Mouse (Mus musculus) urinary bladder, postnatal 36 days (tissue): Measurements from ENCODE around the gene Sft2d1.

Source experiments
- DNase-seq, 2 experiments: peaks; one replicate each; pipeline ENCODE4 v3.0.0; 2022; ENCODE audit warnings: low spot score in 2 of 2, mixed read lengths in 1 of 2

Gene Sft2d1

DNA sequence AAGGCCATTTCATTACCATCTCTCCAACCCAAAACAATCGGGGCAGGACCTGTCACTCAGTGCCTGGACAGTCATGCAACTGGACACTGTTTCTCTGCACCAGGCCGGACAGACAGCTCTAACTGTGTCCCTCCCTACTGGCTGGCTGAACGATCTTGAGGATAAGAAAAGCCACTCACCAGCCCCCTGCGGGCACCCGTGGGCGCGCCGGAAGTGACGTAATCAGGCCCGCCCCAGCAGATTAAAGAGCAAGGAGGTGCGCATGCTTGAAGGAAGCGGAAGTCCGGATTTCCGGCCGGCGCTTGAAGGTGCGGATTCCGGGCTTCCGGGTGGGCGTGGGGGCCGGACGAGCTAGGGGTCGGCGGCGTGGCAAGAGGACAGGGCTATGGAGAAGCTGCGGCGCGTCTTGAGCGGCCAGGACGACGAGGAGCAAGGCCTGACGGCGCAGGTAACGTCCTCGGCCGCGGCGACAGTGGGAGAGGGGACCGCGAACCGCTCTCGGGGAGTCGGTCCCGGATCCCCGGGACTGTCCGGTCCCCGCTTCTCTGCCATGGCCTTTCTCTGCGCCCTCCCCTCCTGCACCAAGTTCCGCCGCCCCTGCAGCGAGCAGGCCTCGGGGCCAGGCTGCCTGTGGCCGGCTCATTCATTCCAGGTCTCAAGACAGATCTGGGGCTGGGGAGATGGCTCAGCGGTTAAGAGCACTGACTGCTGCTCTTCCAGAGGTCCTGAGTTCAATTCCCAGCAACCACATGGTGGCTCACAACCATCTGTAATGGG lies at the start of gene Sft2d1:
TSS of gene Sft2d1 (plus strand) at position 265 of the 777 bp plus-strand sequence.
- DNase-seq: peak; percentile 94 to 96

DNA sequence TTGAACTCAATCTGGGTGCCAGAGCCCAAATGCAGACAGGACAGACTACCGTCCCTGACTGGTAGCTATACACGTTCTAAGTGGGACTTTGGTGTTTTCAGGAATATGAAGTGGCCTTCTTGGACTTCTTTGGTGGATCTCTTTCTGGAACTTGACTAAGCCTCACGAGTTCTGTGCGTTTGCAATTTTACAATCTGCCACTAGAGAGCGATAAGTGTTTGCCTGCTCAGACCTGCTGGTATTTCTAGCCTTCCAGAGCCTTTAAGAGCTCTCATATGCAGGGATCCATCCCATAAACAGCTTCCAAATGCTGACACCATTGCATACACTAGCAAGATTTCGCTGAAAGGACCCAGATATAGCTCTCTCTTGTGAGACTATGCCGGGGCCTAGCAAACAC lies 46.3 kb upstream of the Sft2d1 start:
- DNase-seq: peak; percentile 37 to 54

DNA sequence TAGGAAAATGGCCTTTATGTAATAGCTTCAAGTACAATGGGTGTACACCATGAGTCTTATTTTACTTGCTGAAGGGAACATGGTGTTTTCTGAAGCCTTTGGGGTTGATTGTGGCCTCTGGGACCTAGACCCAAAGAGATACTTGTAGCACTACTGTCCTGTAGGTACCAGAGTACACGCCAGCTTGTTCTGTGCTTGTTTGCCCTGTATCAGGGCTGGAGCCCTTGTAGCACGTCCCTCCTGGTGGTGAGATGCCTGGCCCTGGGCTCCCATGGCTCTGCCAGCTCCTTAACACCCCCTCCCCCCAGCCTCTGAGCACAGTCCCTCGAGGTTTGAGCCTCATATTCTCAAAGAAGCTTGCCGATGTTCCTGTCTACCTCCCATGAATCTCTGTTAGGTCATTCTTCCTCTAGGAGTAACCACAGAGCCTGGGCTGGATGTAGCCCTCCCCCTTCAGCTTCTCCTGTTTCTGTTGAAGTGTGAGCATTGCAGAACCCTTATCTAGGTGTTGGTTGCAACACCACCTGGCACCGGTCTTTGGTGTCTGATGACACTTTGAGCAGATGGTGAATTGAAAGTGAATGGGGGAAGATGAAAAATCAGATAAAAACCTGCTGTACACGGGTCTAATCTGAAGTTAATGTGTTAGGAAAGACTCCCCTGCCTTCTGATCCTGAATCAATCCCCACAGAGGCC lies 38.7 kb upstream of the Sft2d1 start:
- no peak for DNase-seq

DNA sequence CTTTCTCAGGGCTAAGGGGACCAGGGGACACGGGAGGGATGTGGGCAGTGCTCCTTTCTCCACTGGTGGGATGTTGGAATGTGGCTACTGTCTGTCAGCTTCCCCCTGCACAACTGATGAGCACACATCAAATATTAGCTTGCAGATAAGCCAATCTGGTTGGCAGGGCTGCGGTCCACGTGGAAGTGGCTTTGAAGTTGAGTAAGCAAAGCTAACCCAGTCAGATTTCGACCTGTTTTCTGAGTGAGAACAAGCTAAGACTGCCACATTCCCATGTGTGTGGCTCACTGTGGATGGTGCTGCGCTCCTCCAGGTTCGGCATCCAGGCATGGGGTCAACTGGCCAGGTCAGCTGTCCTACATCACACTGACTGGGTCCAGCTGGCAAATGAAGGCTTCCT lies 38.0 kb upstream of the Sft2d1 start:
- no peak for DNase-seq

DNA sequence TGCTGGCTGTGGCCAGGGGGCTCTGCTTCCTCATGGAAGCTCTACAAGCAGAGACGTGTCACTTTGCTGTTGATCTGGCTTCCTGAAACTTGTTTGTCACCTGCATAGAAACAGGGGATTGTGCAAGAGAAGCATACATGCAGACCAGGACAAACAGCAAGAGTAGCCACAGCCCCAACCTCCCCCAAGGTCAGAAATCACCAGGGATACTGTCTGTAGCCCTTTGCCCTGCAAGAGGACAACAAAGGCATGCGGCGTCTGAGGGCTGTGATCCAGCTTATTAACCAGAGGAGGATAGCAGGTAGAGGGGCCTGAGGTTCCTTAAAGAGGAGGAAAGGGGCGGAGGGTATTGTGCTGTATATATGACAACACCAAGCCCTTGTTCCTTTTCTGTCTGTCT lies 34.8 kb upstream of the Sft2d1 start:
- no peak for DNase-seq

DNA sequence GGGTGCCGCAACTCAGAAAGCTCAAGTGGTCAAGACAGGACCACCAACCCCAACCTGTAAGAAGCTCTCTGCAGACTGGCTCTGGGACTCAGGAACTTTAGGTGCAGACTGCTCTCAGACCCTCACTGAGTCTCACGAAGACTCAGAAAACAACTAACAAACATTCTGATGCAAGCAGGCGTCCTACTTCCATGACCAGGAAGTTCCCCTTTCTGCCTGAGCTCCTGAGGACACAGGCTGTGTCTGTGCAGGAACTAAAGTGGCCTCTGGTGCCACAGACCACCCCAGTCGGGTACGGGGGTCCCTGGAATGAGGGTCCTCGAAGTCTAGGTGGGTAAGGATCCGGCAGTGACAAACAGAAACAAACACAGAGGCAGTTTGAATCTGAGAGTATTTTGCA lies 34.2 kb upstream of the Sft2d1 start:
- no peak for DNase-seq

DNA sequence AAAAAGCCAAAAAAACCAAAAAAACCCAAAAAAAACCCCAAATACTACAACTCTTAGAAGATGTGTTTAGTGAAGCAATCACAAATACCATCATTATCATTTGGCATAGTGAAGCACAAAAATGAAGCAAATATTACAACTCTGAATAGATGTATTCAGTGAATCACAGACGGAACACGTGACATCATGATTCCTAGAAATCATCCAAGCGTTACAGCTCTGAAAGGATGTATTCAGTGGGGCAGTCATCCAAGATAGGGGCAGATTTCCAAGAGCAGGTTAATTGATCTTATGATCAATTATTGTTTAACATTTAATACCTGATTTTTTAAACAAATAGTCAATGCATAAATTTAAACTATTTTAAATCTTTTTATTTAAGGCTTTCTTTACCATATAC lies 33.6 kb upstream of the Sft2d1 start:
- no peak for DNase-seq

DNA sequence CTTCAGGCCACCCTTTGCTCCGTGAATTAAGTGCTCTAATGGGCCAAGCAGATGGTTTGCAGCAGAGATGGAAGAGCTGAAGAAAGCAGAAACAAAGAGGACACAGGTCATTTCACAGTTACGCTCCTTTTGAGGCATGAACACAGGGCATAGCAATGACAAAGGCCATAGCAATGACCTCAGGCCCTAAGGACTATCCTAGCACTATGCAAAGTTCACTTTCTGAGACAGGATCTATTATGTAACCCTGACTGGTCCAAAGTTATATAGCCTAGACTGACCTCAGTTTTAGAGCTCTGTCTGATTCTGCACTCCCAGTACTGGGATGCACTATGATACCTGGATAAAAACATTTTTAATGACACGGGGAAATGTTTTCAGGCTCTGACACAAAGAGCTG lies 32.5 kb upstream of the Sft2d1 start:
- no peak for DNase-seq

DNA sequence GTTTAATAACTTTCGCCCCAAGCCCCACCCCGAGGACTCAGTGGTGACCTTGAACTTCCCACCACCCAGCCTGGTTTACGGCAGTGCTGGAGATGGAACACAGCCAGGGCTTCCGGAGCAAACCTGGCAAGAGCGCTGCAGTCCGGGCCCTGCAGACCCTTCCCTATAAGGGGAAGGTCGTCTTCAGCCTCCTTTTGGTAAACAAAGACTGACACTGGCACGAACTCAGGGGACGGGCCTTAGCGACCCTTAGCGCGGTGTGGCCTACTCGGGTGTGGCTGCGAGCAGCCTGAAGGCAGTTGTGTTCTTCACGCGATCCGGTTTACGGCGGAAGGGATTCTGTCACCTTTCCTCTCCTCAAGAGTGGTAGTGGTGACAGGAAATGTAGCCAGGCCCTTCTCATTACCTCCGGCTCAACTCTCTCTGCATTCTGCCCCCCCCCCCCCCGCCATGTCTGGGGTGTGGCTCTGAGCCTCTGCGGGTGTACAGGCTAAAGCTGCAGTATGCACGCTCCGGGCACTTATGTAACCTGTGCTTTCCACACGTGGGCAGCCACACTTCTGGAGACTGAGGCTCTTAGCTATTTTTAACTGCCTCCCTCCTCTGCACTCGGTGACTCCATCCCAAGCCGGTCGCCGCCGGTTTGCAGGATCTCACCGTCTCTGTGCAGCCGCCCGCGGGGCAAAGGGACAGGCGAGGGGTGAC lies 27.9 kb upstream of the Sft2d1 start, which contains the start of gene Mpc1:
TSS of gene Mpc1 (plus strand) at position 84 of the 705 bp plus-strand sequence.
- DNase-seq: peak; percentile 37 to 73

DNA sequence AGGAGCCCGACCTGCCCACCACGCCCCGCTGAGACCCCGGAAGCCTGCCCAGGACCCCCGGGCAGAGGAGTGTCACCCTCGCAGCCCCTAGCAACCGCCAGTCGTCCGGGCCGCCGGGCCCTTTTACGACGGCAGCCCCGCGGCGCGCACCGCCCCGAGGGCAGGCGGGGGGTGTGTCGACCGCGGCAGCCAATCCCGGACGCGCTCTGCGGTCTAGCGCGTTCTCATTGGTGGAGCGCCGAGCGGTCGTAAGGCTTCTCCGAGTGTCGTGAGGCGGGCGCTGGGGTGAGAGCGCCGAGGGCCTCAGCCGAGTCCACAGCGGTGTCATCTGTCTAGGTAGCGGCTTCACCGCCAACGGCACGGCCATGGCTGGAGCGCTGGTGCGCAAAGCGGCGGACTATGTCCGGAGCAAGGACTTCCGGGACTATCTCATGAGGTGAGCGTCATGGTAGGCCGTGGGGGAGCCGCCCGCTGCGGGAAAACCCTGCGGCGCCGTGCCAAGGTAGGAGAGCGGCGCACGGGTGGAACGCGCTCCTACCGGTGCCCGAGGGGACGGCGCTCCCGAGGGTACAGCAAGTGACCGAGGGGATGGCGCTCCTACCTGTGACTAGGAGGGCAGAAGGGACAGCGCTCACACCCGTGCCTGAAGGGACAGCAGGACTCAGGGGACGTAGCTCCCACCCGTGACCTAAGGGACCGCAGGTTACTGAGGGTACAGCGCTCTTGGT lies 27.2 kb upstream of the Sft2d1 start:
- peak; percentile 92 to 95 for DNase-seq

DNA sequence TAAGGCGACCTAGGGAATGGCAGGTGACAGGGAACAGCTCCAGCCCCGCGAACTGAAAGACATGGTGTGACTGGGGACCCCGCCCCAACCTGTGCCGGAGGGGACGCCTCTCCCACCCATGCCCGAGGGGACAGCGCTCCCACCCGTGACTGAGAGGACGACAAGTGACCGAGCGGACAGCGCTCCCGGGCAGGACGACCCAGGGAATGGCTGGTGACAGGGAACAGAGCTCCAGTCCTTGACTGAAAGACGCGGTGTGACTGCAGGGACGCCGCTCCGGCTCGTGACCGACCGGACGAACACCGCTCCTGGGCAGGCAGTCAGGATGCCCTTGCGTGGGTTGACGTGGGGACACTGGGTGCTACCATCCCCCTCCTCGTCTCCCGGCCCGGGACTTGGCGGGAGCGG lies 26.6 kb upstream of the Sft2d1 start:
- DNase-seq: peak; percentile 23 to 32

DNA sequence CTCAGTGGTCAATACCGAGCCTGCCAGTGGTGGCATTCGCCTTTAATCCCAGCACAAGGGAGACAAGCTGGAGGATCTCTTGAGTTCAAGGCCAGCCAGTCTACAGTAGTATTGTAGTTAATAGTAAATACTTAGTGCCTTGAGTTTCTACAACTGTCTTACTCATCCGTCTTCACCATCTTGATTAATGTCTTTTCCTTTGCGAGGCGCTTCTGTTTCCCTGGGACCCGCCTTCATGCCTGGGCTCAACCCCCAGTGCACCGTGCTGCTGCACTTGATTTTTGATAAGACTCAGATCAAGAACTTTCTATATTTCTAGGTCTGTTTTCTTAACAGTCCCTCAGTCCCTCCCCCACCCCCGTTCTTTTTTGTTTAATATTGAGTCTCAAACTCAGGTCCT lies 25.8 kb upstream of the Sft2d1 start:
- DNase-seq: no peak

DNA sequence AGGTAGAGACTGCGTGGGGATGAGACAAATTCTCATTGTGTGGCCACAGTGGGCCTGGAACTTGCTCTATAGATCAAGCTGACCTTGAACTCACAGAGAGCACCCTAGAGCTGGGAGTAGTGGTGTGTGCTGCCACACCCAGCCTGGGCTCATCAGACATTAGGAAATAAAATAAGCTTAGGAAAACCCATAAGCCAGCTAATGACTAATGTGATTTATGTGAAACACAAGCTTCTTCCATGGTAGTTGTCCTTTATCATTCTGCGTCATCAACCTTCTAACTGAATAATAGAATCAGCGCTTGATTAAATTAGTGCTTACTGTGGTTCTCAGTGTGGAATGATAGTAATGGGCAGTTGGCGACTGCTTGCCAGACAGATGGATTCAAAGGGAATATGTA lies 23.9 kb upstream of the Sft2d1 start:
- DNase-seq: no peak

DNA sequence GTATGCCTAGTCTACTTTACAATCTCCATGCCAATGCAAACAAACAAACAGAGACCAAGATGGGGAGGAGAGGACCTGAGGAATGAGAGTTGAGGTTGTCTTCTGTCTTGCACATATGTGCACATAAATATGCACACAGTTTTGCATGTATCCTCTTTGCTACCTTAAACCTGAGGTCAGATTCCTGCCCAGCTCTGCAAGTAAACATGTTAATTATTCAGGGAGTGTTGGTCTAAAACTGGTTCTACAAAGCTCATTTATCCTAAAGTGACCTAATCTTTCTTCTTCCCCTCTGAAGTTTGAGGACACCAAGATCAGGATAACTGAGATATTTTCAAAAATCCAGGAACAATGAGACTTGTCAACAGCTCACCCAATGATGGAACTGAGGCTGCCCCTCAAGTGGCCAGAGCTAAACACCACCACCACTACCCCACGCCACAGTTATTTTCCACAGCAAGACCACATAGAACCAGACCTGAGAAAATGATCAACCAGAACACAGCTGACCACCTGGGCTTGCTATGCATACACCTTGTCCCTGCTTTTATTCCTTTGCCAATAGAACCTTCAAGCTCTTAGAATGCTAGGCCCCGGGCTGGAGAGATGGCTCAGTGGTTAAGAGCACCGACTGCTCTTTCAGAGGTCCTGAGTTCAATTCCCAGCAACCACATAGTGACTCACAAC lies 20.8 kb upstream of the Sft2d1 start:
- DNase-seq: no peak

DNA sequence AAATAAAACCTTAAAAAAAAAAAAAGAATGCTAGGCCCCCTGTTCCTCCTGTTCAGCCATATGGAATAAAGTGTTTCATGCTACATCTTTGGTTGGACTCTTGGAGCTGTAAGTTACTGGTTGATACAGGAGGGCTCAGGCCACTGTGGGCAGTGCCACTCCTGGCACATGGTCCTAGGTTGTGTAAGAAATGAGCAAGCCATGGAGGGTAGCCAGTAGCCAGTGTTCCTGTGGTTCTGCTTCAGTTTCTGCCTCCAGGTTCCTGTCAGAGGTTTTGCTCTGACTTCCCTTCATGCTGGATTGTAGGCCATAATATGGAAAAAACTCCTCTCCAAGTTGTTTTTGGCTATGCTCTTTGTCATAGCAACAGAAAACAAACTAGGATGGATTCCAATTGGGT lies 20.2 kb upstream of the Sft2d1 start:
- DNase-seq: peak in 1 of 2 experiments; percentile 37

DNA sequence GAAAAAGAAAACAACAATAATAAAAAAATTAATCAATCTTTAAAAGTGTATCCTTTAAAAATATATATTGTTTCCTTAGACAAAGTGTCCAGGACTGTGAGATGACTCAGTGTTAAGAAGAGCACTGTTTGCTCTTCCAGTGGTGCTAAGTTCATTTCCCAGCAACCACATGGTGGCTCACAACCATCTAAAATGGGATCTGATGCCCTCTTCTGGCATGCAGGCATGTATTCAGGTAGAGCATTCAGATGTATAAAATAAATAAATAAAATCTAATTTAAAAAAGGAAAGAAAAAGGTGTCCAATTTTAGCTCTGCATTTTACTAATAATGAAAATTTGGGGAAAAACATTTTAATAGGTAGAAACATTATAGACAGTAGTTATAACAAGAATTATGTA lies 15.1 kb upstream of the Sft2d1 start:
- DNase-seq: no peak

DNA sequence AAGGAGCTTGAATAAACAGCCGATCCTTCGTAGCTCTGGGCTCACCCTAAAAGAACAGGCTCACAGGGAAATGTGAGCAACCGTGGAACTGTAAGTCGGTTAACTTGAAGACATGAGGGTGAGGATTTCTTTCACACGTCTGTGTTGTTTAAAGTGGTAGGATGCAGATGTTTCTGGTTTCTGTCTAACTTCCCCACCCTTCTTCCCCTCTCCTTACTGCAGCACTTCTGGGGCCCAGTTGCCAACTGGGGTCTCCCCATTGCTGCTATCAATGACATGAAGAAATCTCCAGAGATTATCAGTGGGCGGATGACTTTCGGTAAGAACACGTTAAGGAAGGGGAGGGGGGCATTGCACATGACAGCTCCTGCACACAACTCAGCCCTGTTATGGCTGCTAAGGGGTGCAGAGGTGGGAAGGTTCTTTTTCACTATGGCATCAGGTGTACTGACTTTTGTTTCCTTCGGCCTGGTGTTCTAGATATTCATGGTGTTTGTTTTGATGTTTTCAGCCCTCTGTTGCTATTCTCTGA lies 14.5 kb upstream of the Sft2d1 start:
- DNase-seq: no peak

DNA sequence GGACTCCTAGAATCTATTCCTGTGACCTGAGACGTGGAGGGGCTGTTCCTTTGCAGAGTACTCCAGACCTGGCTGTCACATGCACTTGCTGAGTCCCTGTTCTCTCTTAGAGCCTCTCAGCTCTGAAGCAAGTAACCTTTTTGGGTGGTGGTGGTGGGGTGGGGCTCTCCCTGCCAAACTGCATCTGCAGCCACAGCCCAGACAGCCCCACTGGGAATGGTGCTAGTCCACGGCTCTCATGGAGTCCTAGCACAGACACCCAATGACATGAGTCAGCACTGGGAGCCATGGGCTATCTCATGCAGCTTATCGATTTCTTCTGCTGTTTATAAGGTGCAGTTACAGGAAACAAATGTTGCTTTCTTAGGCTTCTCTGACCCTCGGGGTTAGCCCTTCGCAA lies 13.2 kb upstream of the Sft2d1 start:
- DNase-seq: no peak

DNA sequence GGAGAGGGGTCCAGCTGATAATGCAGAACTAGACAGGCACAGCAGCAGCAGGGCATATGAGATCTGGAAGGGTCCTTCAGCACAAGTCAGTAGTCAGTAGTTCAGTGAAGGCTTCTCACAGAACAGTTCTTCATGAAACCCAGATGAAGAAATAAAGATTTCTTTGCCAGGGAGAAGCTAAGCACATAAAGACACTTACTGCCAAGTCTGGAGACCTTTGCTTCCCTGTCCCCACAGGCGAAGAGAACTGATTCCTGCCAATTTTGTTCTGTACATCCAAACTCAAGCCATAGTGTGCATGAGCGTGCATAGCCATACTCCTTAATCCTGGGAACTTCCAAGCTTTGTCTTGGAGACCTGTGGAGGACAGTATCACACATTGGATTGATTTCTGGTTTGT lies 12.6 kb upstream of the Sft2d1 start:
- no peak for DNase-seq

DNA sequence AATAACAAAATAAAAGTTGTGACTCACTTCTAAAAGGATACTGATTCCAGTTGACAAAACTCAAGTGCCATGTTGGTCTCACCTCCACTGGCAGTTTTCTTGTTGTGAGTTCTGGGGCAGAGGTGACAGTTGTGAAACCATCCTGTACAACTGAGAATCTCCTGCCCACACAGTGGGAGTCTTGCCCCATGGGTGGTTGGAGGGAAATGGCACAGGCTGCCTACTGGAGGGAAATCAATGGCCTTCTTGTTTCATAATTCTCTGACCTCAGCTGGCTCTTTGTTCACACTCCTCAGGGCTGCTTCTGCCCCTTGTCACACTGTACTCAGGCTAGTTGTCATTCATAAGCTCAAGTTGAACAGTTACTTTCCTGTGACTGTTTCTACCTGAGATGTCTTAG lies 11.4 kb upstream of the Sft2d1 start:
- peak in 1 of 2 experiments; percentile 36 for DNase-seq

DNA sequence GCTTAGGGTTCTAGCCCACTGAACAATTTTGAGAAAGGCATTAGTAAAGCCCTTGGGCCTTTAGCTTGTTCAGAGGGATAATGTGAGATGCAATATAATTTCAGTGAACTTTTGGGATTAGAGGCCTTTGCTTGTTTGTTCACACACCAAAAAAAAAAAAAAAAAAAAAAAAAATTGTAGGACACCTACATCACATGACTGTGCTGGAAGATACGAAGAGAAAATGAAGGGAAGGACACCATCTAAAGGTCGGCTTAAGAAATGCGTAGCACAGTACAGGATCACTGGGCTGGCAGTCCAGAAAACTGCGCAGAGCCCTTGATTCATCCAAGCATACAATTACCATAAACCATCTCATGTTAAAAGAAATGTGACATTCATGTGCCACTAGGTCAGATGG lies 9.4 kb upstream of the Sft2d1 start:
- DNase-seq: no peak
